Comparison of ENCODE assay signal across 21 mouse cellular contexts in genomic region chr13:28516636-28517035, GRCm38 (mm10).
DNase-seq lines count a peak whose midpoint lies in the region; ATAC-seq lines count a peak whose summit lies in the region.
"Had no signal": no experiment of that assay in that cellular context is flagged by ENCODE, and none has a peak within 500 bp of the region (broad histone marks: within the 10 kb centered on the region; RNA-seq: fewer than 3 reads in every experiment).

No protein-coding gene starts in this region.

- H3K9me3 ChIP-seq in embryonic facial prominence, embryonic 12.5 days, result no peaks in the 10 kb centered on the region
- H3K9me3 ChIP-seq: embryonic facial prominence, embryonic 15.5 days; hindbrain, embryonic 12.5 days; liver, embryonic 13.5 days had no signal

- H3K9ac ChIP-seq in embryonic facial prominence, embryonic 12.5 days, result no peak overlapping the region
- H3K9ac ChIP-seq: embryonic facial prominence, embryonic 15.5 days; hindbrain, embryonic 12.5 days; liver, embryonic 13.5 days; lung, embryonic 14.5 days had no signal

- H3K36me3 ChIP-seq in embryonic facial prominence, embryonic 12.5 days, result no peaks in the 10 kb centered on the region; the same call in 1 of the 2 replicates
- H3K36me3 ChIP-seq: embryonic facial prominence, embryonic 15.5 days; hindbrain, embryonic 12.5 days; liver, embryonic 13.5 days had no signal

- 0 out of 2 replicates have a peak, but pooled peaks cover 5% of the 10 kb centered on the region for H3K4me1 ChIP-seq in embryonic facial prominence, embryonic 12.5 days
- H3K4me1 ChIP-seq: liver, embryonic 13.5 days had no signal

- no peak overlapping the region for H3K4me3 ChIP-seq in embryonic facial prominence, embryonic 12.5 days
- H3K4me3 ChIP-seq: embryonic facial prominence, embryonic 15.5 days; hindbrain, embryonic 12.5 days; liver, embryonic 13.5 days had no signal

- DNase-seq in heart, adult 11 months, result peak; percentile 29
- no peak for DNase-seq in heart, adult 18-20 months
- DNase-seq in naive thymus-derived CD4-positive, alpha-beta T cell, adult 2 months (ENCODE audit: low read depth), result peak; percentile 34
- DNase-seq in thymus, postnatal 4 days, result peak; percentile 56
- DNase-seq in adipocyte (ENCODE audit: low spot score), result no peak
- no peak for DNase-seq in spleen, postnatal 10 days (ENCODE audit: low spot score in 2 of 2)
- DNase-seq: adrenal gland, postnatal 10 days; B cell, adult 2 months; cerebellum, postnatal 10 days; kidney, adult 18-20 months; left cerebral cortex, postnatal 4 days; liver, embryonic 13.5 days; lung, embryonic 14.5 days; lung, postnatal 36 days; retina, postnatal 1 day had no signal

- peak overlapping the region; percentile 46; the same call in 1 of the 2 replicates for H3K27ac ChIP-seq in embryonic facial prominence, embryonic 12.5 days
- H3K27ac ChIP-seq: embryonic facial prominence, embryonic 15.5 days; hindbrain, embryonic 12.5 days; kidney, postnatal 0 days; liver, embryonic 13.5 days had no signal

- H3K27me3 ChIP-seq in embryonic facial prominence, embryonic 12.5 days, result no peaks in the 10 kb centered on the region
- H3K27me3 ChIP-seq: embryonic facial prominence, embryonic 15.5 days; hindbrain, embryonic 12.5 days; liver, embryonic 13.5 days; Patski had no signal

- ATAC-seq in embryonic facial prominence, embryonic 12.5 days (ENCODE audit: insufficient number of reproducible peaks, insufficient read depth, low FRiP score, low TSS enrichment), result no peak
- ATAC-seq: Patski had no signal

- WGBS in embryonic facial prominence, embryonic 12.5 days, result 53% methylated on average over 2 of the region's 2 CpGs

- H3K4me2 ChIP-seq in embryonic facial prominence, embryonic 12.5 days (replicated peaks), result no peak overlapping the region
- H3K4me2 ChIP-seq: embryonic facial prominence, embryonic 15.5 days; hindbrain, embryonic 12.5 days; liver, embryonic 13.5 days; lung, embryonic 14.5 days; midbrain, embryonic 11.5 days had no signal

Comparison
In these comparisons a context has a peak if more than half of its experiments do, and no peak if none do; other contexts are left out.
1. DNase-seq: peak in heart, adult 11 months (single experiment), naive thymus-derived CD4-positive, alpha-beta T cell, adult 2 months (single experiment) and thymus, postnatal 4 days (single experiment); none in heart, adult 18-20 months (0 of 2), adipocyte (single experiment) and spleen, postnatal 10 days (0 of 2).